Mouse (Mus musculus) olfactory bulb, adult 2 months (tissue): ENCODE results near the gene Onecut1.

Experiments
- CTCF ChIP-seq: fragments of 200-500 bp; IDR thresholded peaks from 2 replicates; pipeline ENCODE4 v1.5.1; 2012; ENCODE audit warnings: low read depth, mild to moderate bottlenecking, low read length, moderate library complexity; ENCODE audit not compliant: insufficient read depth
- POLR2A ChIP-seq: fragments of 200-500 bp; IDR thresholded peaks from 2 replicates; pipeline ENCODE4 v1.6.1; 2012; ENCODE audit warnings: mild to moderate bottlenecking, low read depth, low read length, moderate library complexity; ENCODE audit not compliant: insufficient read depth

GRCm38 (mm10) chr9:74937761-74938160 is 76.0 kb downstream of the Onecut1 start:
- TF ChIP-seq CTCF (no peak), POLR2A (no peak)
